Mouse (Mus musculus): ENCODE measurements at regions not wholly inside any gene's neighbourhood (a gene's known extent, or its start where the extent isn't known, plus 50 kb on each side); places are given as distances from the start of the nearest gene placed in this dataset.

DNA sequence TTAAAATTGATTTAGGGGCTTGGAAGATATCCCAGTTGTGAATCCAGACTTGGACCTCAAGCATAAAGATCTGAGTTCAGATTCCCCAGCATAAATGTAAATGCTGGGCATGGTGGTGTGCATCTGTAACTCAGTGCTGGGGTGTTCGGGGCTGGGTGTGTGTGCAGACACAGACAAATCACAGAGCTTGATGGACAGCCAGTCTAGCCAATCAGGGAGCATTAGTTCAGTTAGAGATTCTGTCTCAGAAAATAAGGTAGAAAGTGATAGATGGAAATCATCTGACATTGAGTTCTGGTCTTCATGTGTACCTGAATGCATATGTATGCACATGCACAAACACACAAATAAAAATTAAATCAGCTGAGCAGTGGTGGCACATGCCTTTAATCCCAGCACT is 147.0 kb upstream of the Id2 start:
- DNase-seq (ENCODE audit: low spot score in 2 of 2): no peak

- DNase-seq (ENCODE audit: low spot score in 2 of 2): no peak
These were observed 145.4 kb upstream of the Id2 start for GRCm38 (mm10) chr12:25242369-25242768.

GRCm38 (mm10) chr12:25241675-25242074 is 144.7 kb upstream of the Id2 start:
- no peak for DNase-seq (ENCODE audit: low spot score in 2 of 2)

- no peak for DNase-seq (ENCODE audit: low spot score in 2 of 2)
These were observed 143.9 kb upstream of the Id2 start for GRCm38 (mm10) chr12:25240796-25241195.

GRCm38 (mm10) chr12:25240142-25240541 is 143.2 kb upstream of the Id2 start:
- no peak for DNase-seq (ENCODE audit: low spot score in 2 of 2)

GRCm38 (mm10) chr12:25235071-25235470 is 138.1 kb upstream of the Id2 start:
- DNase-seq (ENCODE audit: low spot score in 2 of 2): no peak

- DNase-seq (ENCODE audit: low spot score in 2 of 2): no peak
These were observed 137.7 kb upstream of the Id2 start for GRCm38 (mm10) chr12:25234636-25235035.

- DNase-seq (ENCODE audit: low spot score in 2 of 2): no peak
These were observed 136.1 kb upstream of the Id2 start for GRCm38 (mm10) chr12:25233027-25233535.

- DNase-seq (ENCODE audit: low spot score in 2 of 2): no peak
These were observed 135.6 kb upstream of the Id2 start for GRCm38 (mm10) chr12:25232358-25233026.

- no peak for DNase-seq (ENCODE audit: low spot score in 2 of 2)
These were observed 131.8 kb upstream of the Id2 start for GRCm38 (mm10) chr12:25228708-25229107.

- DNase-seq (ENCODE audit: low spot score in 2 of 2): no peak
These were observed 130.8 kb upstream of the Id2 start for GRCm38 (mm10) chr12:25227736-25228135.

GRCm38 (mm10) chr12:25224644-25225043 is 127.7 kb upstream of the Id2 start:
- no peak for DNase-seq (ENCODE audit: low spot score in 2 of 2)

GRCm38 (mm10) chr12:25224201-25224600 is 127.3 kb upstream of the Id2 start:
- no peak for DNase-seq (ENCODE audit: low spot score in 2 of 2)

- no peak for DNase-seq (ENCODE audit: low spot score in 2 of 2)
These were observed 126.6 kb upstream of the Id2 start for GRCm38 (mm10) chr12:25223539-25223938.

DNA sequence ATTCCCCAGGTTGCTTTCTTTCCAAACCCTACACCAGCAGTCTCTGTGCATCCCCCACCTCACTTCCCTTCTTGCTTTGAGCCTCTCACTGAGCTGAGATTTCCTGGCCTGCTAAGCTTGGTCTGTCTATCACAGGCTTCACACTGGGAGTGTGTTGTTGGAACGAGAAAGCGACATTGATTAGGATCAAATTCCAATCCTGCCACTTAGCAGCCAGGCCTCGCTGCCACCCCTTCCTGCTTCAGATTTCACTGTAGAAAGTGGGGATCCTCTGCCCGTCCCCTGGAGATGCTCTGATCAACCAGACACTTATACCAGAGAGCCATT is 123.8 kb upstream of the Id2 start:
- no peak for DNase-seq (ENCODE audit: low spot score in 2 of 2)

DNA sequence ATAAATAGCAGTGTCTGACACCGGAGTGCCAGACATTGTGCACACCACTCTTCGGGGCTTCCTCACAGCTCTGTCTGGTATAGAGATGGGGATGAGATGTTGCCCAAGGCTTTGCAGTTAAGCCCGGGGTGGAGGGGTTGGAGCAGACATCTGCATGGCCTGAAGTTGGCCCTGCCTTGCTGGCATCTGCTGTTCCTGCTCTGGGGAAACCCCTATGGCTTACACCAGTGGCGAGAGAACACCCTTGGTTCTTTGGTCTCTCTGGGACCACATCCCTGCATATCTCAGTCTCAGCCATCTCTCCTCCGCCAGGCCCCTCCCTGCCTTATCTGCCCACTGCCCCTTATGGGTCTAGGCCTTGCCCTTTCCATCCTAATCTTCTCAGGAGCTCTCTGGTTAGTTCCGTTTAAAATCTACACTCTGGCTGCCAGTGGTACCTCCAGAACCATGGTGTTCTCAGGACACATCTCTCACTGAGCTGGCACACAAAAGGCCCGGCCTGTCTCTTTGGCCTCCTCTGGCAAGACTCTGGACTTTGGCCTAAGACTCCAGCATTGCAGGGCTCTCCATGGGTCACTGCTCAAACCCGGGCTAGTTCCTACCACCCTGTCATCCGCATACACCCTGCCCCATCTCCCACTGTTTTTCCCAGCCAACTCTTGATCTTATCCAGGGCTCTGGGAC is 123.3 kb upstream of the Id2 start:
- no peak for DNase-seq (ENCODE audit: low spot score in 2 of 2)

- no peak for DNase-seq (ENCODE audit: low spot score in 2 of 2)
These were observed 122.6 kb upstream of the Id2 start for GRCm38 (mm10) chr12:25219546-25219945.

DNA sequence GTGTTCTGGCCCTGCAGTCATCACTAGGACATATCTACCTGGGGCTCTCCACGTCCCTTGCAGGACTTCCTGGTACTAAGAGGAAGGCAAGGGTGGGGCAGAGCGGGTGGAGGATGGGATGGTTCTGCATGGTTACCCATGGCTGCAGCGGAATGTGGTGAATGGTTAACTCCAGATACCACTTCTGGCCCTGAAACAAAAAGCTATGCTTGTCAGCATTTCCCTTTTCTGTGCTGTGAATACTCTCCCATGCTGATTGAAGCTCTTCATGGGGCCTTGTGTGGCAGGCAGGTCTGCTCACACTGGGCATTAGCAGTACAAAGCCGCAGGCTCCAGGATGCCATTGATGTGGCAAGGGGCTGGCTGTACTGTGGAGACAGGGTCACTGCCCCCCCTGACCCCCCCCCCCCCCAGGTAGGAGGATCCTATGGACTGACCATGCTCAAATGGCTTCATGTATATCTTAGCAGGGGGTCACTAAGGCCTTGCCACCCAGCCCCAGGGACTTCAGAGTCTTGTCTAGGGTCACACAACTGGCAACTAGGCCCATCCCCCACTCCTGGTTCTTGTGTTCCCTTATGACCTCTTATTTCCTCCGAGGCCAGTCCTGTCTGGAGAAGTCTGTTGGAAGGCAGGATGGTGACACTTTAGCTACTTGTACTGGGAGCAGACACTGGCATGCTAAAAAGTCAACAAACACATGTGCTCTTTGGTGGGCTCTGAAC is 120.0 kb upstream of the Id2 start:
- DNase-seq (ENCODE audit: low spot score in 2 of 2): no peak

- DNase-seq (ENCODE audit: low spot score in 2 of 2): no peak
These were observed 118.3 kb upstream of the Id2 start for GRCm38 (mm10) chr12:25215266-25215665.

DNA sequence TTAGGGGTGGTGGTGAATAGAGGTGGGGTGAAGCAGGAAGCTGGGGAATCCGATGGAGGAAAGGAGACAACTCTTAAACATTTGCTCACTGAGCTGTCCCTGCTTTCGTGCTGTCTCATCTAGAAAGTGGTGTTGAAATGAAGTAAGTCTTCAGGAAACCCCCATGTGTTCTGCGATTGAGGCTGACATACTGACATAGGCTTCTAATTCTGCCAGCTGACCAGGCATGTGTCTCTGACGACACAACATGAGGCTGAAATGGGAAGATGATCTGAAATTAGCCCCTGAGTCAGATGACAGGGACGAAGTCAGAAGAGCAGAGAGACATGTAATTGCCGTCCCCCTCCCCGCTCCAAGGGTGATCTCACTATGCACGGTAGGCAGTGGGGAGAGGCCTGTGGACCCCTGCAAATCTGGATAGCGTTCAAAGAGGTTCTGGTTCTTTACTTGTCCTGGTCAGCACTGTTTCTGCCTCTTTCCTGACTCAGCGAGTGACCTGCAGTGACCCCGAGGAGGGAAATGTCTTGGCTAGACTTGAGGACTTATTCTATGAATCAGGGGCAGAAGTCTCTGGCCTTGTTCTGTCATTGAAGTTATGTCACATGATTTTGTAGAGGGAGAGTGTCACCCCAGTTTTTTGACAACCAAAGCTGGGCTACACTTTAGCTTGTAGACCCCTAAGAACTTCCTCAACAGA is 117.0 kb upstream of the Id2 start:
- DNase-seq (ENCODE audit: low spot score in 2 of 2): no peak

DNA sequence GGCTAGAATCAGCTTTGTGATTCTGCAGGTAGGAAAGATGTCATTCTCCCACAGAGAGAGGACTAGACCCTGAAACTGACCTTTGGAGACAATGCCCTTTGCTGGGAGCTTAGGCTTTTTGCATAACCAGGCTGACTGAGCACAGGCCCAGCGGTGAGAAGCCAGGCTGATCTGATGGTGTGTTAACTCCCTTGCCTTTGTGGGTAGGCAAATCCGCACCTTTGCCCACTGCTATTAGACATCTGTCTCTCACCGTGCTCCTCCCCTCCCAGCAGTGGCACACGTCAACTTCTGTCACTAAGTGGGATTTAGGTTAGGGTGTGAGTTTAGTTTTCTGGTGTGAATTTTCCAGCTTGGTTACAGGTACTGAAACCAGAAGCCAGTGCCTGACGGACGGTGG is 114.4 kb upstream of the Id2 start:
- DNase-seq (ENCODE audit: low spot score in 2 of 2): no peak

DNA sequence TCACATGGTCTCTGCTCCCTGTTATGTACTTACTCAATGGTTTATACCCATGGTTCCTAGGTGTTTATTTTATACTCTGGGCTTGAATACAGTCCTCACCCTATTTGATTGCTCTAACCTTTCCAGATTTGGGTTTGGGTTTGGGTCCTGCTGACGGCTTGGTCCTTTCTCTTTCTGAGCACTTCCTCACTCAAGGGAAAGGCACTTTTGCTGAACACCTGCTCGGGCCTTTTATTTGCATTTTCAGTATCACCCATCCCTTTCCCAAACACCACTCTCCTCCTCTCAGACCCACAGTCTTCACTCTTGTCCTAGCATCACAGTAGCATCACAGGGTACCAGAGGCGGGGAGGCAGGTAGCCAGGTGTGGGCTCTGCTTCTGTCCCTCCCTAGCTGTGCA is 113.7 kb upstream of the Id2 start:
- DNase-seq (ENCODE audit: low spot score in 2 of 2): no peak
